Mouse (Mus musculus) kidney, adult 2 months (tissue): ENCODE data around the gene Npm3.

Experiments used
- CTCF ChIP-seq: fragments of 200-500 bp; conservative IDR thresholded peaks from 2 replicates; pipeline ENCODE4 v1.5.1; 2011; ENCODE audit warnings: low read depth, mild to moderate bottlenecking, control low read depth, low read length, moderate library complexity, mixed read lengths; ENCODE audit not compliant: insufficient read depth, insufficient read length
- POLR2A ChIP-seq: fragments of 200-500 bp; IDR thresholded peaks from one replicate; pipeline ENCODE4 v1.6.1; 2011; ENCODE audit warnings: low read depth, low read length, control low read depth

DNA sequence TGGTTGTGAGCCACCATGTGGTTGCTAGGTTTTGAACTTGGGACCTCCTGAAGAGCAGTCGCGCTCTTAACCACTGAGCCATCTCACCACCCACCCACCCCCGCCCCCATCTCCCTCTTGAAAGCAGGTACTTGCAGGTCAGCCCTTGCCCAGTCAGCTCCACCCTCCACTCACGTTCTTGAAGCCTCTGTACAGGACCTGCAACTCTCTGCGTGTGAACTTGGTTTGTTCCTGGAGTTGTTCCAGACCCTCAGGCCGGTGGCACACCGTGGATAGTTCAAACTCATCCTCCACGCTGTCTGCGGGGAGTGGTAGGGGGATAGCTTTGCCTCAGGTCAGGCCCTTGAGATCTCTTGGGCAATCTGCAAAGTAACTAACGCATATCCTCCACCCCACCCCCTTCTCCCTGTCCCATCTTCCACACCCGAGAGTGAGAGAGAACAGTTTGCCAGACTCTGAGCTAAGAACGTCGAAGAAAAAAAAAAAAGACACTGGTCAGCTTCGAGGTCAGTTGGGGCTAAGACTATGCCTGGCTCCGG lies 46.1 kb upstream of the Npm3 start:
- TF ChIP-seq POLR2A (no peak), CTCF (no peak)
